Mouse (Mus musculus): ENCODE results near the gene Arhgef18. TPM values are rescaled to one million over a fixed set of nuclear protein-coding genes. Genes with fewer than 3 reads are reported as not detected.

Gene Arhgef18
- polyA plus RNA-seq (2015; fragmentation: Nextera tagmentation; extraction: Ambion mirVana): 12.0 and 12.1 TPM in 2 replicates

DNA sequence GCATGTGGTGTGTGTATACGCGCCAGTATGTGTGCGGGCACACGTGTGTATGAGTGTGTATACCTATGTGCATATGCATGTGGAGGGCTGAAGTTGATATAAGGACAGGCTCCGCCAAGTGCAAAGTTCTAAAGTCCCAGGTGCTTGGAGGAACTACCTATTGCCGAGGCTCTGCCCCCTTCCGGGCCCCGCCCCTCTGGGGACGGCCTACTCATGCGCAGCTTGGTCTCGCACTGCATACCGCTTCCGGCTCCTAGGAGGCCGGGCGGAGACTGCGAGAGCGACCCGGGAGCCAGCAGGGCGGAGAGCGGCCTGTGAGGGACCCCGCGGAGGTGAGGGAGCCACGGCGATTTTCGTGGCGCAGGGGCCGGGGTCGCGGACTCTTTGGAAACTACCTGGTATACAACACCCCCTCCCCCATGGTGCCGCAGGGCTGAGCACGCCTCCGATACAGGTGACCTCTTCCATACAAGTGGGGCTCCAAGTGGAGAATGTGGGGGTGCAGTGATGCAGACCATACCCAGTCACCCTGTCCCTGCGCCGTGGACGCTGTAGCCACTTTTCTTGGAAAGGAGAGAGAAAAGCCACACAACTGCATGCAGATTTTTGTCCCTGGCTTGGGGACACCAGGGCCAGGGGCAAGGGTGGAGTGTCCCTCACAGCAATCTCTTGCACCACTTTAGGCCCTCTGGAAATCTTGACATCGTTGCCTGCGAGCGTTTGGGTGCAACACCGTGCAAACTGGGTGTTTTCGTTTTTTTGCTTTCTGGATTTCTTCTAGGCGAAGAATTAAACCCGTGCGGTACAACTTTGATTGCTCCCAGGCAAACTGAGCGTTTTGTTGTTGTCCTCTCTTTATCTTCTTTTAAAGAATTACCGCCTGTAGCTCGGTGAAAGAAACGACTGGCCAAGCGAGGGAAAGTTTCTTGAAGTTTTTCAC lies at the start of gene Arhgef18:
Gene Arhgef18 (plus strand): TSS at position 236 of the 940 bp plus-strand sequence.
- WGBS: 1% methylated on average over 48 of the region's 48 CpGs
- ATAC-seq: peak; percentile 99
- Histone ChIP-seq H3K4me1 (ENCODE audit: control insufficient read depth, insufficient read depth, low read length) (peaks cover 23% of the 10 kb centered on the region), H3K4me3 (ENCODE audit: low read depth, low read length) (peak within 1 kb of the TSS; percentile 70), H3K27me3 (ENCODE audit: control insufficient read depth, insufficient read depth, low read depth, low read length) (no peaks in the 10 kb centered on the region), H3K36me3 (ENCODE audit: control insufficient read depth, insufficient read depth, low read length) (no peaks in the 10 kb centered on the region), H3K27ac (ENCODE audit: low read length) (0 out of 2 replicates have a peak within 1 kb of the TSS, but pooled peaks have one; percentile 17), H3K9ac (ENCODE audit: low read depth, low read length) (peak within 1 kb of the TSS; percentile 77), H3K4me2 (ENCODE audit: low read length) (peak within 1 kb of the TSS; percentile 79), H3K9me3 (replicated peaks; ENCODE audit: control insufficient read depth, low read length, poor library complexity, severe bottlenecking) (no peaks in the 10 kb centered on the region)

DNA sequence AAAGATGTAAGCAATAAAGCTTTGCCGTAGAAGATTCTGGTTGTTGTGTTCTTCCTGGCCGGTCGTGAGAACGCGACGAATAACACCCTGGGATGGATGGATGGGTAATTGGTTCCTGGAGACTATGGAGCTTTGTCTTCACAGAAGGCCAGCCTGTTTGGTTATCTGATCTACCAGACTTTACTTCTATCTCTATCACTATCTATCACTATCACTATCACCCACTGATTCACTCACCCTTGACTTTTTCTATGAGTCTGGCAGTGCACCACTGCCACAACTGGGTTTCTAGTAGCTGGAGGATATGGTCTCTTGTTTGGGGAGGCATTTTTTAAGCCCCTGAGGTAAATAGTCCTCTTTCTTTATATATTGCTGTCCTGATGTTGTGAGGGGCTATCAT lies 47.5 kb upstream of the Arhgef18 start:
- Histone ChIP-seq H3K9ac (ENCODE audit: low read depth, low read length) (no peak overlapping the region), H3K27ac (ENCODE audit: low read length) (no peak overlapping the region), H3K4me2 (ENCODE audit: low read length) (no peak overlapping the region), H3K9me3 (replicated peaks; ENCODE audit: control insufficient read depth, low read length, poor library complexity, severe bottlenecking) (no peaks in the 10 kb centered on the region), H3K4me3 (ENCODE audit: low read depth, low read length) (no peak overlapping the region), H3K36me3 (ENCODE audit: control insufficient read depth, insufficient read depth, low read length) (no peaks in the 10 kb centered on the region), H3K27me3 (ENCODE audit: control insufficient read depth, insufficient read depth, low read depth, low read length) (no peaks in the 10 kb centered on the region), H3K4me1 (ENCODE audit: control insufficient read depth, insufficient read depth, low read length) (no peaks in the 10 kb centered on the region)
- 97% methylated on average over 6 of the region's 6 CpGs for WGBS
- ATAC-seq: no peak

DNA sequence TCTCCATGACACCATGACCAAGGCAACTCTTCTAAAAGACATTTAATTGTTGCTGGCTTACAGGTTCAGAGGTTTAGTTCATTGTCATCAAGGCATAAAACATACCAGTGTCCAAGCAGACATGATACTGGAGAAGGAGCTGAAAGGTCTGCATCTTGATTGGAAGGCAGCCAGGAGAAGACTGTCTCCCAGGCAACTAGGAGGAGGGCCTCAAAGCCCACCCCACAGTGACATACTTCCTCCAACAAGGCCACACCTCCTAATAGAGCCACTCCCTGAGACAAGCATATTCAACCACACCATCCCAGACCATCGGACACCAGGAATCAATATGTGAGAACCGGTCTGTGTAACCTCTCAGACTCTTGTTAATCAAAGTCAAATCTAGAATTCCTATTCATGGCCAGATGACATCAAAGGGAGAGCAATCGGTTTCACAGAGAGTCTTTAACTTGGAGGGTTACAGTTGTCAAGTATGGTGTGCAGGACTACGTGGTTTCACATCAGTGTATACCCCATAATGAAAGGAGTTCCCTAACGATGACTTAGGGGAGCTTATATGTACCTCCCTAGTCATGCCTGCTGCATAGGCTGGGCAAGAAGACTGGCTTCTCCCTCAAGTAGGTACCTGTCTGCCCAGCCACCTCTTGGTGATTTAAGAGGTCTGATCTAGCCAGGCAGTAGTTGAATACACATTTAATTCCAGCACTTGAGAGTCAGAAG lies 46.0 kb upstream of the Arhgef18 start:
- no peaks in the 10 kb centered on the region for H3K36me3 ChIP-seq (ENCODE audit: control insufficient read depth, insufficient read depth, low read length)
- H3K4me2 ChIP-seq (ENCODE audit: low read length): no peak overlapping the region
- H3K9me3 ChIP-seq (replicated peaks; ENCODE audit: control insufficient read depth, low read length, poor library complexity, severe bottlenecking): no peaks in the 10 kb centered on the region
- no peak overlapping the region for H3K4me3 ChIP-seq (ENCODE audit: low read depth, low read length)
- no peaks in the 10 kb centered on the region for H3K4me1 ChIP-seq (ENCODE audit: control insufficient read depth, insufficient read depth, low read length)
- H3K9ac ChIP-seq (ENCODE audit: low read depth, low read length): no peak overlapping the region
- WGBS: 86% methylated on average over 5 of the region's 5 CpGs
- no peaks in the 10 kb centered on the region for H3K27me3 ChIP-seq (ENCODE audit: control insufficient read depth, insufficient read depth, low read depth, low read length)
- no peak overlapping the region for H3K27ac ChIP-seq (ENCODE audit: low read length)
- ATAC-seq: no peak

- H3K27ac ChIP-seq (ENCODE audit: low read length): no peak overlapping the region
- no peak overlapping the region for H3K9ac ChIP-seq (ENCODE audit: low read depth, low read length)
- no peak overlapping the region for H3K4me3 ChIP-seq (ENCODE audit: low read depth, low read length)
- peak; percentile 45; the same call in 1 of the 2 replicates for ATAC-seq
- H3K4me2 ChIP-seq (ENCODE audit: low read length): no peak overlapping the region
- H3K4me1 ChIP-seq (ENCODE audit: control insufficient read depth, insufficient read depth, low read length): no peaks in the 10 kb centered on the region
- 52% methylated on average over 13 of the region's 13 CpGs for WGBS
- no peaks in the 10 kb centered on the region for H3K9me3 ChIP-seq (replicated peaks; ENCODE audit: control insufficient read depth, low read length, poor library complexity, severe bottlenecking)
- H3K27me3 ChIP-seq (ENCODE audit: control insufficient read depth, insufficient read depth, low read depth, low read length): no peaks in the 10 kb centered on the region
- H3K36me3 ChIP-seq (ENCODE audit: control insufficient read depth, insufficient read depth, low read length): no peaks in the 10 kb centered on the region
Measured at GRCm38 (mm10) chr8:3348142-3348823, 44.5 kb upstream of the Arhgef18 start.

DNA sequence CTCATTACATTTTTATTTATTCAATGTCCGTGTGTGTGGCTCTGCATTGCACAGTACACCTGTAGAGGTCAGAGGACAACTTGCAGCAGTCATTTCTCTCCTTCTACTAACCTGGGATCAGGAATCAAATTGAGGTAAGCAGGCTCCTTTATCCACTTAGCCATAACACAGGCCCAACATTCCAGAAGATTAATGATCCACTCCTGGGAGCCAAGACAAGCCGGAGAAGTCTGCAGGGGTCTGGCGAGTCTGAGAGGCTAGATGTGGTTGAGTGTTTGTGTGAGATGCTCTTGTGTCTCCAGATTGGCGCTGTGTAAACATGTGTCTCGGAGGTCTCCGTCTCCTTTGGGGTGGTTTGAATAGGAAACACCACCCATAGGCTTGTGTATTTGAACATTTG lies 42.1 kb upstream of the Arhgef18 start:
- Histone ChIP-seq H3K4me3 (ENCODE audit: low read depth, low read length) (no peak overlapping the region), H3K4me2 (ENCODE audit: low read length) (no peak overlapping the region), H3K9ac (ENCODE audit: low read depth, low read length) (no peak overlapping the region), H3K36me3 (ENCODE audit: control insufficient read depth, insufficient read depth, low read length) (no peaks in the 10 kb centered on the region), H3K4me1 (ENCODE audit: control insufficient read depth, insufficient read depth, low read length) (no peaks in the 10 kb centered on the region), H3K9me3 (replicated peaks; ENCODE audit: control insufficient read depth, low read length, poor library complexity, severe bottlenecking) (no peaks in the 10 kb centered on the region), H3K27ac (ENCODE audit: low read length) (no peak overlapping the region), H3K27me3 (ENCODE audit: control insufficient read depth, insufficient read depth, low read depth, low read length) (no peaks in the 10 kb centered on the region)
- 76% methylated on average over 6 of the region's 6 CpGs for WGBS
- ATAC-seq: no peak

GRCm38 (mm10) chr8:3352715-3353114 lies 40.1 kb upstream of the Arhgef18 start:
- H3K27ac ChIP-seq (ENCODE audit: low read length): no peak overlapping the region
- ATAC-seq: no peak
- H3K9ac ChIP-seq (ENCODE audit: low read depth, low read length): no peak overlapping the region
- no peaks in the 10 kb centered on the region for H3K4me1 ChIP-seq (ENCODE audit: control insufficient read depth, insufficient read depth, low read length)
- no peak overlapping the region for H3K4me2 ChIP-seq (ENCODE audit: low read length)
- H3K36me3 ChIP-seq (ENCODE audit: control insufficient read depth, insufficient read depth, low read length): no peaks in the 10 kb centered on the region
- no peaks in the 10 kb centered on the region for H3K9me3 ChIP-seq (replicated peaks; ENCODE audit: control insufficient read depth, low read length, poor library complexity, severe bottlenecking)
- no peaks in the 10 kb centered on the region for H3K27me3 ChIP-seq (ENCODE audit: control insufficient read depth, insufficient read depth, low read depth, low read length)
- no peak overlapping the region for H3K4me3 ChIP-seq (ENCODE audit: low read depth, low read length)
- WGBS: 89% methylated on average over 6 of the region's 6 CpGs

DNA sequence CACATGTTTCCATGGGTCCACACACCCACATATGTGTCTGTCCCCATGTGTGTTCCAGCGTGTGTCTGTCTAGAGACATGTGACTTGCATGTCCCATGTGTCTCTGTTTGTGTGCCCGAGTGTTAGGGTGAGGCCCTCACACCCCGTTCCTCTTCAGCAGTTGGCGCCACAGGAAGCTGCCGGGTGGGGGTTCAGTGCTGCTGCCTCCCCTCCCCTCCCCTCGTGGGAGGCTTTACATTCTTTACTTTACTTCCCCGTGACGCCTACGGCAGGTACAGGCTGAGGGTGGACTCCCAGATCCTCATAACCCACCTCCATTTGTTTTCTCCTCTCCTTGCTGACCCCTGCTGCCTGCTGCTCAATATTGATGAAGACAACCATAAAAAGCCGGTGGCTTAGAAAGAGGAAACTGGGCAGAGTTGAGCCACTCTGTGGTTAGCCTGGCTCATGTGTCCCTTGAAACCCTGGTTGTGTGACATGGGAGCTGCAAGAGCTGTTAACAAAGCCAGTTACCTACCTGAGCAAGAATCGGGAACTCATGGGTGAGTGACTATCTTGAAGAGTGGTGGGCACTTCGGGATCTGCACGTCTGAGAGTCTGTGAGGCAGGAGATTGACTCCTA lies 39.5 kb upstream of the Arhgef18 start, which contains the start of gene A430078G23Rik:
Gene A430078G23Rik (plus strand): TSS at position 227 of the 622 bp plus-strand sequence.
- no peak within 1 kb of the TSS for H3K9ac ChIP-seq (ENCODE audit: low read depth, low read length)
- no peak for ATAC-seq
- H3K9me3 ChIP-seq (replicated peaks; ENCODE audit: control insufficient read depth, low read length, poor library complexity, severe bottlenecking): no peaks in the 10 kb centered on the region
- H3K4me1 ChIP-seq (ENCODE audit: control insufficient read depth, insufficient read depth, low read length): no peaks in the 10 kb centered on the region
- WGBS: 84% methylated on average over 13 of the region's 13 CpGs
- no peak within 1 kb of the TSS for H3K4me2 ChIP-seq (ENCODE audit: low read length)
- no peaks in the 10 kb centered on the region for H3K27me3 ChIP-seq (ENCODE audit: control insufficient read depth, insufficient read depth, low read depth, low read length)
- no peak within 1 kb of the TSS for H3K27ac ChIP-seq (ENCODE audit: low read length)
- H3K36me3 ChIP-seq (ENCODE audit: control insufficient read depth, insufficient read depth, low read length): no peaks in the 10 kb centered on the region
- no peak within 1 kb of the TSS for H3K4me3 ChIP-seq (ENCODE audit: low read depth, low read length)

- Histone ChIP-seq H3K36me3 (ENCODE audit: control insufficient read depth, insufficient read depth, low read length) (no peaks in the 10 kb centered on the region), H3K4me2 (ENCODE audit: low read length) (no peak overlapping the region), H3K4me3 (ENCODE audit: low read depth, low read length) (no peak overlapping the region), H3K9me3 (replicated peaks; ENCODE audit: control insufficient read depth, low read length, poor library complexity, severe bottlenecking) (no peaks in the 10 kb centered on the region), H3K9ac (ENCODE audit: low read depth, low read length) (no peak overlapping the region), H3K27me3 (ENCODE audit: control insufficient read depth, insufficient read depth, low read depth, low read length) (no peaks in the 10 kb centered on the region), H3K4me1 (ENCODE audit: control insufficient read depth, insufficient read depth, low read length) (no peaks in the 10 kb centered on the region), H3K27ac (ENCODE audit: low read length) (no peak overlapping the region)
- no peak for ATAC-seq
- 74% methylated on average over 6 of the region's 6 CpGs for WGBS
Measured at GRCm38 (mm10) chr8:3353811-3354442, 38.9 kb upstream of the Arhgef18 start.

All from midbrain, embryonic 16.5 days (tissue).